Mouse (Mus musculus) CH12.LX (cell line): Measurements from ENCODE around the gene Gm20708.

Experiments
- CTCF ChIP-seq, 2 experiments: IDR thresholded peaks in 1 of 2; conservative IDR thresholded peaks in 1 of 2; 2 replicates each; pipeline ENCODE4 v1.5.1; 2011 to 2012; ENCODE audit warnings: low read depth in 2 of 2, low read length in 2 of 2, improper control_type of control experiment in 1 of 2, inconsistent platforms in 1 of 2, mild to moderate bottlenecking in 1 of 2, moderate library complexity in 1 of 2
- MAFK ChIP-seq: IDR thresholded peaks from 2 replicates; pipeline ENCODE4 v1.6.1; 2011; ENCODE audit warnings: low read length, improper control_type of control experiment; ENCODE audit not compliant: insufficient replicate concordance
- MAX ChIP-seq: IDR thresholded peaks from 2 replicates; pipeline ENCODE4 v1.6.1; 2011; ENCODE audit warnings: low read length, improper control_type of control experiment
- TCF12 ChIP-seq: IDR thresholded peaks from 2 replicates; pipeline ENCODE4 v1.6.1; 2014; ENCODE audit warnings: low read depth, mild to moderate bottlenecking, inconsistent platforms, low read length, improper control_type of control experiment
- ZMIZ1 ChIP-seq: IDR thresholded peaks from 2 replicates; pipeline ENCODE4 v1.6.1; 2012; ENCODE audit warnings: low read depth, mild to moderate bottlenecking, inconsistent platforms, low read length, improper control_type of control experiment

DNA sequence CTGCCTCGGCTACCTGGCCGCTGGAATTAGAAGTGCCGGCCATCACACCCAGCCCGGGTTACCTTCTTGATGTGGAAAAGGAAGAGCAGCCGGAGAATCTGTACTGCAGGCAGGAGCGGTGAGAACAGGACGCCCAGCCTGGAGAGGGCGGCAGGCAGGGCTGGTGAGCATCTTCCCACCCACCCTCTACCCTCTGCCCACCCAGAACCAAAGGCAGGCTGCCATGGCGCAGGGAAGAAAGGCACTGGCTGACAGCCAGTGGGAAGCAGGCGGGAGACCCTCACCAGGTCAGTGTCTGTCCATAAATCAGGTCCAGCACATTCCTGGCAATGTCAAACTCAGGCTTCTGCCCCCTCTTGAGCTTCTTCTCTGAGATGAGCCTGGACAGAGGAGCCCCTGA, 39.1 kb upstream of the Gm20708 start:
- TF ChIP-seq CTCF (conservative IDR thresholded peaks at IDR 0.05 in 1 of 2, IDR thresholded peaks at IDR 0.05 in 1 of 2; ENCODE audit: low read depth in 2 of 2, low read length in 2 of 2) (no peak), MAX (no peak), ZMIZ1 (no peak), TCF12 (no peak), MAFK (no peak)
